Mouse (Mus musculus) embryonic facial prominence, embryonic 10.5 days (tissue): ENCODE data around the gene Sertad4. TPM values are rescaled to one million over a fixed set of nuclear protein-coding genes. Genes with fewer than 3 reads are reported as not detected.

Experiments used
- DNase-seq: peaks from one replicate; pipeline ENCODE4 v3.0.0-alpha.2; 2017; ENCODE audit warnings: low spot score
- H3K27ac ChIP-seq: fragments of 300-500 bp; sonication (generic); replicated peaks from 2 replicates; pipeline ENCODE4 v1.5.1; 2016; ENCODE audit warnings: mild to moderate bottlenecking
- H3K27me3 ChIP-seq: fragments of 300-500 bp; sonication (generic); replicated peaks from 2 replicates; pipeline ENCODE4 v1.6.1; 2016; ENCODE audit warnings: low read depth, mild to moderate bottlenecking; ENCODE audit not compliant: poor library complexity, severe bottlenecking
- H3K36me3 ChIP-seq: fragments of 300-500 bp; sonication (generic); replicated peaks from 2 replicates; pipeline ENCODE4 v1.6.1; 2016; ENCODE audit warnings: mild to moderate bottlenecking, moderate library complexity
- H3K4me1 ChIP-seq: fragments of 300-500 bp; sonication (generic); 2 replicates; pipeline ENCODE4 v1.6.1; 2016
- H3K4me3 ChIP-seq: fragments of 300-500 bp; sonication (generic); 2 replicates; pipeline ENCODE4 v1.5.1; 2016; ENCODE audit warnings: mild to moderate bottlenecking, moderate library complexity
- H3K9me3 ChIP-seq: fragments of 300-500 bp; sonication (generic); 2 replicates; pipeline ENCODE4 v1.6.1; 2016; ENCODE audit warnings: mild to moderate bottlenecking
- WGBS: fragments of 180-500 bp; shearing (Covaris S2); methylation state at CpG from one replicate; pipeline ENCODE4 v1.1.7; 2016; 5-methylcytosine and 5-hydroxymethylcytosine counted together
- polyA plus RNA-seq: library from polyadenylated mRNA; unstranded; fragments of >200 nt; fragmentation: Nextera tagmentation; extraction: Ambion mirVana; gene quantifications from 2 replicates; pipeline ENCODE4 v1.2.1, GENCODE M21; 2016

The Sertad4 gene
- polyA plus RNA-seq, 1 experiment from 2014 or later, result 33.4 TPM

DNA sequence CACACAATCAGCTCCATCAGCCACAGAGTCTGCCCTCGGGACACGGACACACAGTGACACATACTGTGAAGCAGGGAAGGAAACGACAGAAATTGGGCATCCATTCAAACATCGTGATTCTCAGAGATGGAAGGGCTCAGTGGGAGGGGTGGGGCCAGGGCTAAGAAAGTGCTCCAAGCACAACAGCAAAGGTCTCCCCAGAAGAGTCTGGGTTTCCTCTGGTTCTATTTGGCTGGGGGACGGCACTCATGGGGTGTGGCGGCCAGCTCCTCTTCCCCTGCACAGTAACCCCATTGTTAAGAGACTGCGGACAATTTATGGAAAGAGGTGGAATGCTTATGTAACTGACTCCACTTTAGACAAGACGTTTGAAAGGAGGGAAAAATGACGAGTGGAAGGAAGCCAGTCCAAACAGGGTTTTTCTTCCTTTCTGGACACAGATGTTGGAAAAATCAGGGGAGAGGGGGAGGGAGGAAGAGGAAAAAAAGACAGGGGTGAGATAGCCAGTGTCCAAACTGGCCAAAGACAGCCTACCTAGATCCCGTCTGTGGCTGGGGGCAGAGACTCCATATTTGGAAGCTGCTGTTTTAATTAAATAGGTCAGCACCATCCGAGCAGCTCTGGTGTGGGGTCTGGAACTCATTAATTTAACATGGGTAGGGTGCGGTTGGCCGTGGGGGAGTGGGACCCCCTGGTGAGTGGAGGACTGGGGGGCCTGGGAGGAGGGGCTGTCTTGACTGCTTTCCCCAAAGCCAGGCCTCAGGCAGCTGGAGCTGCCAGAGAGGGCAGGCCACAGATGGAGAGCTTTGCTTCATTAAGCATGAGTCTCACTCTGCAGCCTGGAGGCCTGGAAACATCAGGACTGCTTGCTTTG is 32.7 kb downstream of the Sertad4 start:
- peaks cover 23% of the 10 kb centered on the region for H3K27me3 ChIP-seq
- no peaks in the 10 kb centered on the region; the same call in 1 of the 2 replicates for H3K9me3 ChIP-seq
- WGBS, result 15% methylated on average over 13 of the region's 13 CpGs
- H3K4me1 ChIP-seq, result peaks cover 34% of the 10 kb centered on the region
- no peaks in the 10 kb centered on the region for H3K36me3 ChIP-seq
- H3K27ac ChIP-seq, result peak overlapping the region; percentile 87
- peak overlapping the region; percentile 21; the same call in 1 of the 2 replicates for H3K4me3 ChIP-seq
- DNase-seq, result peak; percentile 81

DNA sequence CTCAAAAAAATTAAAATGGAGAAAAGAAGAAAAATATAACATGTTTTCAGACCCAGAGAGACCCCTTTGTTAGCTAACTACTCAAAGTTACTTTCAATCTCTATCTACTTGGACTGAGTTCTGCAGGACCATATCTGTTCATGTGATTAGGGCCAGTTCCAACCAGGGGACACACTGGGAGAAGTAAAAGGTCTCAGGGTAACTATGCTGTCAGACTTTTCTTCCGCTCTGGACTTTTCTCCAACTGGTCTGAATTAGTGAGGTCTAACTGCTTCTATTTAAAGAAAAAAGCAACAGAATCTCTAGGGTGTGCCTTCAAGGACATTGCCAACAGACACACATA is 33.3 kb downstream of the Sertad4 start:
- 41% methylated on average over 1 of the region's 1 CpGs for WGBS

DNA sequence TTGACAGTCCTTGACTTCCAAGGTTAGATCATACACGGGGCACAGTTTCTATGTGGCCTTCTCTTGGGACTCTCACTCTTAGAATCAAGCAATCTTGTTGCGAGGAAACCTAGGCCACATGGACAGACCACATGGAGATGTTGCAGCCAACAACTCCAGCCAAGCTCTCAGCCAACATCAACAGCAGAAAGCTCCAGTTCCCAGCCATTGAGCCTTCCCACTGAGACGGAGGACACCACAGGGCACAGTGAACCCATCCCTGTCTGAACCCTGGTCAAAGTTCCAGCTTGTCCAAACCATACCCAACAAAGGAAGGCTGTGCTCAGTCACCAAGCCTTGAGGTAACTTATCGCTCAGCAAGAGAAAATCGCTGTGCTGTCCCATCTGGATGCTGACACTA is 37.2 kb downstream of the Sertad4 start:
- Histone ChIP-seq H3K27me3 (peaks cover 9% of the 10 kb centered on the region; the same call in 1 of the 2 replicates), H3K9me3 (no peaks in the 10 kb centered on the region; the same call in 1 of the 2 replicates), H3K36me3 (no peaks in the 10 kb centered on the region), H3K4me3 (no peak overlapping the region), H3K27ac (no peak overlapping the region), H3K4me1 (peaks cover 46% of the 10 kb centered on the region)
- DNase-seq, result no peak
- 90% methylated on average over 5 of the region's 5 CpGs for WGBS

More for the DNA sequence above, 33.3 kb downstream of the Sertad4 start:
- peak overlapping the region; percentile 21; the same call in 1 of the 2 replicates for H3K4me3 ChIP-seq
- no peak for DNase-seq
- H3K9me3 ChIP-seq, result no peaks in the 10 kb centered on the region; the same call in 1 of the 2 replicates
- H3K36me3 ChIP-seq, result no peaks in the 10 kb centered on the region
- H3K27ac ChIP-seq, result peak overlapping the region; percentile 87
- peaks cover 23% of the 10 kb centered on the region for H3K27me3 ChIP-seq
- H3K4me1 ChIP-seq, result peaks cover 36% of the 10 kb centered on the region

DNA sequence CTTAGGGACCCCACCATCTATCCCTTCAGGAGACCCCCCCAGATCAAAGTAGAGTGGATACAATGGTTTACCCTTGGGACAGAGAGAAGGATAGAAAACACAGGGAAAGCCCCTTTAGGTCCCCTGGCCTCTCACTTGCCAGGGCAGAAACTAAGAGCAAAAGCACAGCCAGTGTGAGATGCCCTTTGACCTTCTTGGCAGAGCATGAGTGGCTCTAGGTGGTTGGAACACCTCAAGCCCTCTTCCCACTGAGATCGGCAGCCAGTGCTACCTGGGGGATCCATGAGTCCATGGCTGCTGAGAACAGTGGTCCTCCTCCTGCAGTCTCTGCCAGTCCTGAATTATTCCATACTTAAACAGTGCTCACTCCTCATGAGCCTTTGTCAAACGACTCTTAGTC is 39.8 kb downstream of the Sertad4 start:
- H3K27me3 ChIP-seq, result peaks cover 9% of the 10 kb centered on the region; the same call in 1 of the 2 replicates
- no peak overlapping the region for H3K4me3 ChIP-seq
- no peaks in the 10 kb centered on the region for H3K36me3 ChIP-seq
- no peaks in the 10 kb centered on the region for H3K9me3 ChIP-seq
- peak overlapping the region; percentile 79 for H3K27ac ChIP-seq
- DNase-seq, result peak; percentile 9
- WGBS, result 48% methylated on average over 2 of the region's 2 CpGs
- peaks cover 40% of the 10 kb centered on the region for H3K4me1 ChIP-seq

DNA sequence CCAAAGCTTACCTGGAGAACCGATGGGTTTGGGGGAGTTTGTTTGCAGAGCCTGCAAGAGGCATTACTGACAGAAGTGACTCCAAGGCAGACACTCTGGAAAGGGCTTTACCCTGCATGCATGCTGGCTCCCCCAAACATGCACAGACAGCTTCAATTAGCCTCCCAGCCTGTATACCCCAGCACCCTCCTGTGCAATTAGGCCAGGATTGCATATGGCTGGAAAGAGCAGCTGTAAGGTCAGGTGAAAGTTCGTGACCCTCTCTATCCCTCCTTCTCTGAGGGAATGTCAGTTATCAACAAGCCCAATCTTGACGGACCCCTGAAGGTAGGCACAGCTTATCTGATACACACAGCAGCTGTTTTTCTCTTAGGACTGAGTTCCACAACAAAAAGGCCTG is 40.9 kb downstream of the Sertad4 start:
- H3K27ac ChIP-seq, result peak overlapping the region; percentile 79
- H3K36me3 ChIP-seq, result no peaks in the 10 kb centered on the region
- peaks cover 9% of the 10 kb centered on the region; the same call in 1 of the 2 replicates for H3K27me3 ChIP-seq
- WGBS, result 8% methylated on average over 3 of the region's 3 CpGs
- DNase-seq, result peak; percentile 56
- H3K4me3 ChIP-seq, result no peak overlapping the region
- H3K9me3 ChIP-seq, result no peaks in the 10 kb centered on the region
- peaks cover 41% of the 10 kb centered on the region for H3K4me1 ChIP-seq

DNA sequence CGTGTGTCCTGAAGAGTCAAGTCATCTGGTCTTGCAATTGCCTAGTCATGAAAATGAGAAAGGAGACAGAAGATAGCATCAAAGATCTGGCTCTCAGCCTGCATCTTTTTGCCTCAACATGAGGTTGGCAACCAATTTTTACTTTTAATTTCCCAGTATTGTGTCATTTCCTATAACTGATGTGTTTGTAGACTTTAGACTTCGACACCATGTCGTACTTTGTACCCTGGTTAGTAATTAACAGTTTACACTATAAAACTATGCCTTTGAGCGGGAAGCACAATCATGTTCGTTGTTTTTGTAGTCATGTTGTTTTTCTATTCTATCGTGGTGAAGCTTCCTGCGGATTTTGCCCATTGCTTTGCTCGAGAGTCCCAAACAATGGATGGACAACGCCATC is 42.8 kb downstream of the Sertad4 start:
- Histone ChIP-seq H3K4me1 (peaks cover 57% of the 10 kb centered on the region), H3K9me3 (no peaks in the 10 kb centered on the region), H3K4me3 (no peak overlapping the region), H3K36me3 (no peaks in the 10 kb centered on the region), H3K27ac (no peak overlapping the region), H3K27me3 (no peaks in the 10 kb centered on the region)
- DNase-seq, result no peak
- WGBS, result 95% methylated on average over 9 of the region's 9 CpGs

DNA sequence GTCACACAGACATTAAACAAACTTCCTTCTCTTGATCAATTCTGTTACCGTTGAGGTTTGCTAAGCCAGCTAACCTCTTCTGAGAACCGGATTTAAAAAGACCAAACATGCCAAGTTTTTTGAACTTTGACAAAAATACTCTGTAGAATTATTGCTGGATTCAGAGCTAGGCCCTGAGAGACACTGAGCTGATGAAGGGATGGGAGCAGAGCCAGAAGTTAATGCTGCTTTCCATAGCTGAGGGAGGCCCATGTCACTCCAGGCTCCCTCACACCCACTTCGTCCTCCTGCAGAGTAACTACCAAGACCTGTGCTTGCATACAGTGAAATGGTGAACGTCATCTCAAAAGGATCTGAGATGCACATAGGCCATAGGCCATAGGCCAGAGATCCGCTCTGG is 43.3 kb downstream of the Sertad4 start:
- Histone ChIP-seq H3K4me3 (no peak overlapping the region), H3K9me3 (no peaks in the 10 kb centered on the region), H3K27ac (no peak overlapping the region), H3K4me1 (peaks cover 59% of the 10 kb centered on the region), H3K36me3 (no peaks in the 10 kb centered on the region), H3K27me3 (no peaks in the 10 kb centered on the region)
- WGBS, result 92% methylated on average over 5 of the region's 5 CpGs
- DNase-seq, result no peak

DNA sequence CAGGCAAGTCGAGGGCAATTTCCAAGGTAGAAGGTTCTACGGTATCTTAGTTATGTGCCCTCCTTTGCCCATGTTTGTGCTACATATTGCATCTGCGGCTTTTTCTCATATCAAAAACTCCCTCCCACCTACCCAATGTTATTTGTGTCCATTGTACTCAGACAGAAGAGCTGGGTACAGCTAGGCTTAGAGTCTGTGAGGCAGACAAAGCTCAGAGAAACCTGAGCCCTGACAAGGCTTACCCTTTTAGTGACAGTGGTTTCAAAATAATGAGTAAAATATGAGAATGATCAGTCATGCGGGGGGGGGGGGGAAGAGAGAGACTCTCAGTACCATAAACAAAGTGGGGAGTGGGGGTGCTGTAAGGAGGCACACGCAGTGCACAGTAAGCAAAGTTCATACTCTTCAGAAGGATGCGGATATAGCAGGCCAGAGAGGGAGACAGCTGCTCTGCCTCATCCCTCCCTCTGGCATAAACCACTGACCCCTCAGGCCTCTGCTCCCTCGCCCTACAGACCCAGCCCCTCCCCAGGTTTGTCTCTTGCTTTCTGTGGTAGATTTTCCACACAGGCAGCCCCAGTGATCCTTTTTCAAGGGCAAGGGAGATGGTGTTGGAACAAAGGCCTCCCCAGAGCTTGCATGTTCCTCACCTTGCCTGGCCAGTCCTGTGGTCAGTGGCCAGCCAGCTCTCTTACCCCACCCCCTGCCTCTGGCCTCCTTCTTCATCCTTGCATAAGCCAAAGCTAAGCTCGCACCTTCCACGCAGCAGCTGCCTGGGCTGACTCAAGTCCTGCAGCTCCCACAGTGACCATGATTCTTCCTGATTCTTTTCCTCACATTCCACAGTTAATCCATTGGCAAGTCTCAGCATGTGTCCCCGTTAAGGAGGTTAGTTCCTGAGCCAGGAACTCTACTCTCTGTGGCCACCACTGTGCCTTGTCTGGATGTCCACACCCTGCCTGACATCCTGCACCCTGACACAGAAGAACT is 49.1 kb downstream of the Sertad4 start:
- 45% methylated on average over 10 of the region's 10 CpGs for WGBS
- H3K27ac ChIP-seq, result peak overlapping the region; percentile 86
- DNase-seq, result peak; percentile 30
- H3K9me3 ChIP-seq, result no peaks in the 10 kb centered on the region
- H3K27me3 ChIP-seq, result no peaks in the 10 kb centered on the region
- no peak overlapping the region for H3K4me3 ChIP-seq
- H3K4me1 ChIP-seq, result peaks cover 55% of the 10 kb centered on the region
- no peaks in the 10 kb centered on the region for H3K36me3 ChIP-seq

DNA sequence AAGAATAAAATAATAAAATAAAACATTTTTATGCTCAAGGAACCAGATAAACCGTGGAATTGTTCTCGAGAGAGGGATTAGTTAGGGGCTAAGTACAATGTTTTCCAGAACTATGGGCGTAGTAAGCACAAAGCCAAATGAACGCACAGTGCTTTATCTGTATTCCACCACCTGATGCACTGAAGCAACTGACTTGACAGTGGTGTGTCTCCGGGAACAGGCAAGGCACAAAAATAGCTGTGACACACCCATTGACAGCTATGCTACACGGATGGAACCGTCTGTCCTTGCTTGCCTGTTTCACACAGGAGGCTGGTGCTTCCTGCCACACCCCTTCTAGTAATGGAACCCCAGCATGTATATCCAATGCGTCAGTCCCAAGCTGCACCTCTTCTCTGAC is 55.2 kb downstream of the Sertad4 start:
- Histone ChIP-seq H3K27ac (peak overlapping the region; percentile 55; the same call in 1 of the 2 replicates), H3K36me3 (no peaks in the 10 kb centered on the region), H3K27me3 (no peaks in the 10 kb centered on the region; the same call in 1 of the 2 replicates), H3K4me3 (no peak overlapping the region), H3K4me1 (peaks cover 62% of the 10 kb centered on the region), H3K9me3 (no peaks in the 10 kb centered on the region)
- WGBS, result 77% methylated on average over 8 of the region's 8 CpGs
- no peak for DNase-seq

DNA sequence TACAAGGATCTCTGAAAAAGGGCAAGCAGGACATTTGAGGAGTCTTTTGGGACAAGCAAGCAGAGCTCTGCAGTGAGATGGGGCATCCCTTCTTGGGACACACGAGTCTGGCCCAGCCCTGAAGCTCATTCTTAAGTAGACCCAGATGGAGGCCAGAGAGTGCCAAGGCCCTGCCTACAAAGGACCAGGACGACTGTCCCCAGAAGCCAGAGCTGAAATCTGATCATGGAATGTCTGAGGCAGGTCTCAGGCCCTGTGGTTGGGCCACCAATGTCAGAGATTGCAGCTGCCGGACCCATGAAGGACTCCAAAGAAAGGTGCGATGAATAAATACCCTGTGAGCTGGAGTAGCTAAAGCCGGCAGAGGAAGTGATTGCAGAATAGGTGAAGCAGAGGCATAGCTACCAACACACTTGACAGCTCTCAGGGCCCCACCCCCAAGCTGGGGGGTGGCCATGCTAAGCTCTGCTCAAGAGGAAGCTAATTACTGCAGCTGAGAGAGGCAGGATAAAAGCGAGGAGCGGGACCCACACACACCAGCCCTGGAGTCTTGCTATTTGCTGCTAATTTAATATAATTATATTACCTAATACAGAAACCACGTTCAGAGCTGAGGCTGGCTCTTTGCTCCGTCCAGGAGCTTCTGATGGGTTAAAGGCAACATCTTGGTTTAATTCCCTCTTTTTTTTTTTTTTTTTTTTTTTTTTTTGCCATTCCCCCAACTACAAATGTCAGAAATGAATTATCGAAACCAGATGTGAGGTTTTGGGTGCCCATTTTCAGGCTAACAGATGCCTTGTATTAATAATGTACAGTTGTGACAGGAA is 56.2 kb downstream of the Sertad4 start:
- WGBS, result 13% methylated on average over 10 of the region's 10 CpGs
- peak overlapping the region; percentile 23; the same call in 1 of the 2 replicates for H3K4me3 ChIP-seq
- no peaks in the 10 kb centered on the region; the same call in 1 of the 2 replicates for H3K27me3 ChIP-seq
- peaks cover 62% of the 10 kb centered on the region for H3K4me1 ChIP-seq
- peak; percentile 83 for DNase-seq
- H3K27ac ChIP-seq, result peak overlapping the region; percentile 87
- H3K36me3 ChIP-seq, result no peaks in the 10 kb centered on the region
- H3K9me3 ChIP-seq, result 0 out of 2 replicates have a peak, but pooled peaks cover 5% of the 10 kb centered on the region

DNA sequence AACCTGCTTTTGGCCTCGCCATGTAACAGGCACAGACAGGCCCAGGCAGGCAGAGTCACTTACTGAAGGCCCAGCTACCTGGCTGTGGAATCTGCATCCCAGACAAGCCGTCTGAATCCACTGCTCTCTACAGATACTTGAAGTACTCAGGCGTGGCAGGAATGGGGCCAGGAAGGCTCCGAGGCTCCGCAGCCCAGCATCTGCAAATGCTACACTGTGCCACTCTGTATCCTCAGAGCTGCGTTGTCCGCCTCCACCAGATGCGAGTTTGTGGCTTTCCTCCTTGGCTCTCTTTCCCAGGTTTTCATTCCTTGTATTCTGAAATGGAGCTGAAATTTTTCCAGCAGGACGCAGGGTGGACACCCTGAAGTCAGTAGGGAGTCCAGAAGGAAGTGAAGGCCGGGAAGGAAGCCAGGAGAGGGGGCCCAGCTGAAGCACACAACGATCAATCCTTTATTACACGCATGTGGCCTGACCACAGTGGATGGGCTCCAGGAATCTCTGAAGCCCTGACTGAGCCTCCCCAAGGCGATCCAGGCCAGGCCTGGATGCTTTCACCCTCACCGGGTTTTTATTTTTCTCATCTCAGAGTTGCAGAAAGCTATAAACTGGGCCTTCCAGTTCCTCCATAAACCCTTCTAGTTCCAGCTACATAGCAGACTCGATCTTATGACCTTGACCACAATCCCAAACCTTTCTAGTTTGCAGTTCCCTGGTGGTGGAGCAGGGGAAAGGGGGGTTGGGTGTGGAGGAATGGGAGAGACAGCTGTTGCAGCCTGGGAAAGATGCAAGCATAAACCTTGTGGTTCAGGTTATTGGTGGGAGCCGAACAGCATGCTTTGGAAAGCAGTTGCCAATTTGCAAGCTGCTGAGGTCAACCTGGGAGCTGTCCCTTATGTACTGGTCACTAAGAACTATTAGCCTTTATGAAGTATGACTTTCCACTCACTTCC is 57.1 kb downstream of the Sertad4 start:
- Histone ChIP-seq H3K27ac (peak overlapping the region; percentile 87), H3K36me3 (no peaks in the 10 kb centered on the region), H3K27me3 (no peaks in the 10 kb centered on the region; the same call in 1 of the 2 replicates), H3K4me3 (no peak overlapping the region), H3K4me1 (peaks cover 69% of the 10 kb centered on the region), H3K9me3 (0 out of 2 replicates have a peak, but pooled peaks cover 5% of the 10 kb centered on the region)
- WGBS, result 64% methylated on average over 16 of the region's 16 CpGs
- DNase-seq, result peak; percentile 55
